In genomic region chr12:80311959-80312669, GRCm38 (mm10) we compare ENCODE assay signal across 18 mouse cellular contexts.
"Had no signal": no experiment of that assay in that cellular context is flagged by ENCODE, and none has a peak within 500 bp of the region (broad histone marks: within the 10 kb centered on the region; RNA-seq: fewer than 3 reads in every experiment).

No protein-coding gene starts in this region.

- DNase-seq: liver, postnatal 0 days; lung, adult 2 months; lung, postnatal 14 days; lung, postnatal 36 days; midbrain, embryonic 14.5 days; right cerebral cortex, postnatal 14 days; thymus, adult 2 months; thymus, postnatal 14 days; thymus, postnatal 36 days had no signal

- H3K4me3 ChIP-seq: lung, embryonic 15.5 days; megakaryocyte, embryonic 14.5 days; midbrain, embryonic 12.5 days; neural tube, embryonic 12.5 days; stomach, embryonic 15.5 days had no signal

- H3K9ac ChIP-seq: liver, postnatal 0 days; lung, embryonic 15.5 days; midbrain, embryonic 12.5 days; neural tube, embryonic 12.5 days; stomach, embryonic 15.5 days had no signal

- H3K36me3 ChIP-seq: lung, embryonic 15.5 days; midbrain, embryonic 12.5 days; neural tube, embryonic 12.5 days; stomach, embryonic 15.5 days had no signal

- H3K27ac ChIP-seq: lung, embryonic 15.5 days; macrophage; midbrain, embryonic 12.5 days; neural tube, embryonic 12.5 days; stomach, embryonic 15.5 days; stomach, postnatal 0 days had no signal

- ATAC-seq: liver, postnatal 0 days; lung, postnatal 0 days; midbrain, embryonic 16.5 days had no signal

- H3K4me1 ChIP-seq: midbrain, embryonic 12.5 days; neural tube, embryonic 12.5 days; stomach, embryonic 15.5 days had no signal

- H3K27me3 ChIP-seq: lung, embryonic 15.5 days; megakaryocyte, embryonic 14.5 days; midbrain, embryonic 12.5 days; neural tube, embryonic 12.5 days; stomach, embryonic 15.5 days had no signal

- H3K4me2 ChIP-seq: lung, embryonic 15.5 days; midbrain, embryonic 12.5 days; neural tube, embryonic 12.5 days; stomach, embryonic 15.5 days had no signal

- H3K9me3 ChIP-seq: lung, embryonic 15.5 days; midbrain, embryonic 12.5 days; neural tube, embryonic 12.5 days; stomach, embryonic 15.5 days had no signal
